Mouse (Mus musculus) limb, embryonic 13.5 days (tissue): Measurements from ENCODE around the gene Cstl1. TPM values are rescaled to one million over a fixed set of nuclear protein-coding genes. Genes with fewer than 3 reads are reported as not detected.

ENCODE experiments used
- ATAC-seq: fragments of 200-750 bp; cut with Nextera tagmentation; 2 replicates; pipeline ENCODE4 v1.8.0; 2017; ENCODE audit warnings: low read depth, moderate number of reproducible peaks, moderate TSS enrichment; ENCODE audit not compliant: low FRiP score
- H3K27ac ChIP-seq: fragments of 300-500 bp; sonication (generic); 2 replicates; pipeline ENCODE4 v1.5.1; 2015; ENCODE audit warnings: inconsistent platforms, mild to moderate bottlenecking, moderate library complexity
- H3K27me3 ChIP-seq: fragments of 300-500 bp; sonication (generic); 2 replicates; pipeline ENCODE4 v1.6.1; 2015; ENCODE audit warnings: mild to moderate bottlenecking, inconsistent platforms
- H3K36me3 ChIP-seq: fragments of 300-500 bp; sonication (generic); 2 replicates; pipeline ENCODE4 v1.6.1; 2015; ENCODE audit warnings: inconsistent platforms, mild to moderate bottlenecking, moderate library complexity
- H3K4me1 ChIP-seq: fragments of 300-500 bp; sonication (generic); 2 replicates; pipeline ENCODE4 v1.6.1; 2015; ENCODE audit warnings: inconsistent platforms
- H3K4me2 ChIP-seq: fragments of 300-500 bp; sonication (generic); replicated peaks from 2 replicates; pipeline ENCODE4 v1.6.1; 2015; ENCODE audit warnings: inconsistent platforms, mild to moderate bottlenecking, moderate library complexity
- H3K4me3 ChIP-seq: fragments of 300-500 bp; sonication (generic); 2 replicates; pipeline ENCODE4 v1.5.1; 2015; ENCODE audit warnings: moderate library complexity, mild to moderate bottlenecking, inconsistent platforms
- H3K9ac ChIP-seq: fragments of 300-500 bp; sonication (generic); 2 replicates; pipeline ENCODE4 v1.6.1; 2015; ENCODE audit warnings: mild to moderate bottlenecking, inconsistent platforms
- H3K9me3 ChIP-seq: fragments of 300-500 bp; sonication (generic); 2 replicates; pipeline ENCODE4 v1.6.1; 2016; ENCODE audit warnings: inconsistent platforms
- WGBS: fragments of 180-500 bp; shearing (Covaris S2); methylation state at CpG from one replicate; pipeline ENCODE4 v1.1.7; 2015; 5-methylcytosine and 5-hydroxymethylcytosine counted together
- polyA plus RNA-seq: library from polyadenylated mRNA; unstranded; fragments of >200 nt; fragmentation: Nextera tagmentation; extraction: Ambion mirVana; gene quantifications from 2 replicates; pipeline ENCODE4 v1.2.1, GENCODE M21; 2015

Cstl1 gene
- not detected in 2 replicates for polyA plus RNA-seq

GRCm38 (mm10) chr2:148750058-148750457 is at the start of gene Cstl1:
Gene Cstl1 (plus strand): TSS chr2:148750358.
- H3K36me3 ChIP-seq: no peaks in the 10 kb centered on the region
- 89% methylated on average over 1 of the region's 1 CpGs for WGBS
- no peak within 1 kb of the TSS for H3K9ac ChIP-seq
- no peaks in the 10 kb centered on the region for H3K9me3 ChIP-seq
- no peak within 1 kb of the TSS for H3K4me3 ChIP-seq
- no peak for ATAC-seq
- no peak within 1 kb of the TSS for H3K27ac ChIP-seq
- H3K4me1 ChIP-seq: no peaks in the 10 kb centered on the region
- no peaks in the 10 kb centered on the region for H3K27me3 ChIP-seq
- H3K4me2 ChIP-seq: no peak within 1 kb of the TSS

DNA sequence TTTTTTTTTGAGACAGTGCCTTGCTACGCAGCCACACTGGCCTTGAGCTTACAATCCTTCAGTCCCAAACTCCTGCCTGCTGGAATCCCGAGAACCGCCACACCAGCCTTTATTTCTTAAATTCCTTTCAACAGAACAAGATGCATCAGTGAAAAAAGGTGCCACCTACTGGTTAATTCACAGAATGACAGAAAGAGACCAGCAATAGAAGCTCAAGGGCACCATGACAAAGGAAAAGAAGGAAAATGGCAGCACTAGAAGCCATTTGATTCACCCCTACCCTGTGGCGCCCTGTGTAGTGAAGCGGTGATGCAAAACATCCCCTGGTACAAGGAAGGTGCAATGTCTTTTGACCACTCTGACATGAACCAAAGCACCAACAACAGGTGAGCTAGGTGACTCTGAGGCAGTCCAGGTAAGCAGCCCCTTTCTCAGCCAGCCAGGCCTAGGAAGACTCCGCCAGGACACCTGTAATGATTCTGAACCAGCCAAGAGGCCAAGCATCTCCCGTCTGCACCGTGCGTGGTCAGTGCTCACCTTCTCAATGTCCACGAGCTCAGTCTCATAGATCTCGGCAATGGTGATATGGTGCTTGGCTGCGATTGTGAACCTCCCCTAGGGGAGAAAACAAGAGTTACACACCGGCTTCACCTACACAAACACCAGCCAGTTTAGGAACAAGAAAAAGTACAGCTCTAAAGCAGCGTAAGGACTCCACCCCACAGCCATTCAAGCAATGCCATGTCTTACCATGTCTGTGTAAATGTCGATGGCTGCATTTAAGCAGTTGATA is 43.6 kb upstream of the Cstl1 start:
- Histone ChIP-seq H3K27me3 (no peaks in the 10 kb centered on the region), H3K4me1 (no peaks in the 10 kb centered on the region), H3K9ac (no peak overlapping the region), H3K36me3 (peaks cover 43% of the 10 kb centered on the region), H3K4me2 (no peak overlapping the region), H3K9me3 (no peaks in the 10 kb centered on the region), H3K4me3 (no peak overlapping the region), H3K27ac (no peak overlapping the region)
- 83% methylated on average over 15 of the region's 15 CpGs for WGBS
- no peak for ATAC-seq

DNA sequence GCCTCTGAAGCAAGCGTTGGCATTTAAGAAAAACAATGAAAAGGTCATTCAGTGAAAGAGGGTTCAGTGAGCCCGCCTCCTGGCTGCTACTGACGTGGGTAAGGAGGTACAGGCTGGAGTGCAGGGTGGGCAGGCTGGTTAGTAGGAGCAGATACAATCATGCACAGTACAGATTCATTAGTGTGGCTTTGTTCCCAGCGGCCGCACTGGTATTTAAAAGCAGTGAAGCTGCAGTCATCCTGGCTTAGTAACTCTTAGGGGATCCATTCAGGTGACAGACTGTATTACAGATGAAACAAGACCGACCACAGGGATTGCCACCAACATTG is 43.0 kb upstream of the Cstl1 start:
- no peaks in the 10 kb centered on the region for H3K27me3 ChIP-seq
- no peaks in the 10 kb centered on the region for H3K9me3 ChIP-seq
- H3K9ac ChIP-seq: no peak overlapping the region
- no peak for ATAC-seq
- H3K36me3 ChIP-seq: peaks cover 44% of the 10 kb centered on the region
- no peak overlapping the region for H3K4me3 ChIP-seq
- WGBS: 87% methylated on average over 6 of the region's 6 CpGs
- no peak overlapping the region for H3K4me2 ChIP-seq
- H3K27ac ChIP-seq: no peak overlapping the region
- no peaks in the 10 kb centered on the region for H3K4me1 ChIP-seq

DNA sequence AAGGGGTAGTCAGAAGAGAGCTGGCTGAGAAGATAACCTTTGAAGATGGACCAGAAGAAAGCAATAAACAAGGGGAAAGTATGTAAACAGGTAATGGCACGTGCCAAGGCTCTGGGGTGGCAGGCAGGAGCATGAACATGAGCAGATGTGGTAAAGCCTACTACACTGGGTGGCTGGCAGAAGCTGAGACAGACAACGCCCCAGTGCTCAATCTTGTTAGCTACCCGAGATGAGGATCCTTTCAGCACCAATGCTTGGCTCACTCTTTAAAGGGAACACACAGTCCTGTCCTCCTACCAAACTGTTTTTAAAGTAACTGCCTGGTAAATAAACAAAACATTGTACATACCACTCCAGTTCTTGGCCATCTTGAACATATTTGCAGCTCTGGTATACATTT is 37.8 kb upstream of the Cstl1 start:
- no peaks in the 10 kb centered on the region for H3K4me1 ChIP-seq
- no peak overlapping the region for H3K4me3 ChIP-seq
- 70% methylated on average over 3 of the region's 3 CpGs for WGBS
- peaks cover 26% of the 10 kb centered on the region for H3K36me3 ChIP-seq
- H3K4me2 ChIP-seq: no peak overlapping the region
- no peaks in the 10 kb centered on the region for H3K27me3 ChIP-seq
- H3K27ac ChIP-seq: no peak overlapping the region
- ATAC-seq: no peak
- H3K9ac ChIP-seq: no peak overlapping the region
- no peaks in the 10 kb centered on the region for H3K9me3 ChIP-seq

DNA sequence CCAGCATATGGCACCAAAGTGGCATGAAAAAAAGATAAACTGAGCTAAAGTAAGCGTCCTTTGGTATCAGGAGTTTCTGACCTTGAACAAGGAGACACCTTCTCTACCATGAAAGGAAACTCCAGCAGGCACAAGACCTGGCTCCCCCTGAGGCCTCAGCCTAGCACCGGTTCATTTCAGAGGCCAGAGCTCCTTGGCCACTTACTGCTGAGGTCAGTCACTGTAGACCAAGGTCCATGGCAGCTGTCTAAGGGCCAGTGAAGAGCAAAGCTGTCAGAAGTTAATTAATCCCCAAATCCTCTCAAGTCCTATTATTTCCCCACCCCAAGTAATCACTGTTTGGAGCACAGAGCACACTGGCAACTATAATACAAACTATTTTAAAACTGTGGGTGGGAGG is 33.1 kb upstream of the Cstl1 start:
- Histone ChIP-seq H3K4me3 (no peak overlapping the region), H3K9ac (no peak overlapping the region), H3K36me3 (peaks cover 6% of the 10 kb centered on the region; the same call in 1 of the 2 replicates), H3K27ac (no peak overlapping the region), H3K4me1 (no peaks in the 10 kb centered on the region), H3K4me2 (no peak overlapping the region), H3K27me3 (no peaks in the 10 kb centered on the region), H3K9me3 (no peaks in the 10 kb centered on the region)
- ATAC-seq: no peak
- WGBS: 93% methylated on average over 2 of the region's 2 CpGs

GRCm38 (mm10) chr2:148719271-148719995 is 30.7 kb upstream of the Cstl1 start:
- no peaks in the 10 kb centered on the region for H3K9me3 ChIP-seq
- no peaks in the 10 kb centered on the region for H3K27me3 ChIP-seq
- H3K4me1 ChIP-seq: no peaks in the 10 kb centered on the region
- no peak for ATAC-seq
- 69% methylated on average over 2 of the region's 2 CpGs for WGBS
- no peak overlapping the region for H3K27ac ChIP-seq
- H3K4me2 ChIP-seq: no peak overlapping the region
- no peak overlapping the region for H3K4me3 ChIP-seq
- peaks cover 6% of the 10 kb centered on the region; the same call in 1 of the 2 replicates for H3K36me3 ChIP-seq
- no peak overlapping the region for H3K9ac ChIP-seq

DNA sequence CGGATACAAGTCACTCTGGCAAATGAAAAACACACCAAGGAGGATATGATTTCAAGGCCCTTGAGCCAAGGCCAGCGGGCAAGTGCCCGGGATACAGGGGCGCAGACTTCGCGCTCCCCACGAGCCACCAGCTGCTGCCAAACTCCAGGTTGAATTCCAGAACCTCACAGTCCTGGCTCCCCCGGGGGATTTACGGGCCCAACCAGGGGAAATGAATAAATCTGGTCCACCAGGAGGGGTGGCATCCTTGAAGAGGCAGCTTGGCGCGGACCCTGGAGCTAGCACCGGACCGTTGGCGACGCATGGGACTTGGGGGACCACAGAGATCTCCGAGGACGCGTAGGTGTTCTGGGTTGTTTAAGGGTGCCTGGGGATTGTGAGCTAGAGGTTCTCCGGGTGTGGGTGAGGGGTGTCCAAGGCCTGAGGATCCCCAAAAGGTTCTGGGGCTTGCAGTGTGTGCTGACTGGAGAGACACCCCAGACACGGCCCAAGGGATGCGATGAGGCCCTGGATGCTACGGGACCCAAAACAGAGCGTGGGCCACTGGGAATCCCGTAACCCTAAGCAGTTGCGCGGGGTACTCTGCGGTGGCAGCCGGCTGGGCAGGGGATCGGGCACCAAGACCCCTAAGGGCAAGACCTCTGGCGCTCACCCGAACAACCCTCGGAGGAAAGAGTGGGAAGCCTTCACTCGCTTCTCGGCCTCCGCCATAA is 18.4 kb upstream of the Cstl1 start:
- Histone ChIP-seq H3K9me3 (0 out of 2 replicates have a peak, but pooled peaks cover 3% of the 10 kb centered on the region), H3K4me2 (peak overlapping the region; percentile 92), H3K9ac (peak overlapping the region; percentile 87), H3K4me1 (peaks cover 6% of the 10 kb centered on the region), H3K36me3 (no peaks in the 10 kb centered on the region), H3K4me3 (peak overlapping the region; percentile 68), H3K27me3 (no peaks in the 10 kb centered on the region), H3K27ac (peak overlapping the region; percentile 23; the same call in 1 of the 2 replicates)
- 2% methylated on average over 35 of the region's 35 CpGs for WGBS
- ATAC-seq: peak; percentile 74

- H3K36me3 ChIP-seq: no peaks in the 10 kb centered on the region
- peaks cover 6% of the 10 kb centered on the region for H3K4me1 ChIP-seq
- H3K27me3 ChIP-seq: no peaks in the 10 kb centered on the region
- 4% methylated on average over 18 of the region's 18 CpGs for WGBS
- peak within 1 kb of the TSS; percentile 23; the same call in 1 of the 2 replicates for H3K27ac ChIP-seq
- peak within 1 kb of the TSS; percentile 87 for H3K9ac ChIP-seq
- peak within 1 kb of the TSS; percentile 68 for H3K4me3 ChIP-seq
- peak; percentile 100 for ATAC-seq
- H3K9me3 ChIP-seq: 0 out of 2 replicates have a peak, but pooled peaks cover 3% of the 10 kb centered on the region
- peak within 1 kb of the TSS; percentile 92 for H3K4me2 ChIP-seq
These were observed 17.7 kb upstream of the Cstl1 start, which contains the start of gene Napb for GRCm38 (mm10) chr2:148732327-148733000. Gene Napb (minus strand): TSS chr2:148732467.

DNA sequence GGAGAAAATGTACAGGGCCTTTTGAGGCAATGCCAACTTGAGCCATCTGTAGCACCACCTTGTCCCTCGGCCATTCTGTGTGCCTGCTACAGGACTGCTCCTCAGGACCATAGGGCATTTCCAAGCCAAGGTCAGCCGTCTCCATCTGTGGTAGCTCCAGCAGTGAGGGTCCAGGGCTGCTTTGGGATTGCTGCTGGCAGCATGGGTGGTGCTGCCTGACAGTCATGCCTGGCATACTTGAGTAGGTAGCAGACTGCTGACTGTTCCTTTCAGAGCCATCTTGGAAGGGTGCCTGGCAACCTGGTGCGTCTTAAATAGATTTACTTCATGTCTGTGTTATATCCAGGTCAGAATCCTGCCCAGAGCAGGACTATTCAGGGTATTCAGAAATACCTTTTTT is 7.2 kb upstream of the Cstl1 start:
- WGBS: 73% methylated on average over 3 of the region's 3 CpGs
- H3K4me1 ChIP-seq: no peaks in the 10 kb centered on the region
- no peak overlapping the region for H3K27ac ChIP-seq
- H3K4me2 ChIP-seq: no peak overlapping the region
- no peak overlapping the region for H3K9ac ChIP-seq
- no peak for ATAC-seq
- H3K4me3 ChIP-seq: no peak overlapping the region
- no peaks in the 10 kb centered on the region for H3K9me3 ChIP-seq
- H3K36me3 ChIP-seq: no peaks in the 10 kb centered on the region
- no peaks in the 10 kb centered on the region for H3K27me3 ChIP-seq

- Histone ChIP-seq H3K4me2 (no peak overlapping the region), H3K9ac (no peak overlapping the region), H3K27me3 (no peaks in the 10 kb centered on the region), H3K36me3 (no peaks in the 10 kb centered on the region), H3K9me3 (no peaks in the 10 kb centered on the region), H3K4me1 (no peaks in the 10 kb centered on the region), H3K4me3 (no peak overlapping the region), H3K27ac (no peak overlapping the region)
- no peak for ATAC-seq
- 81% methylated on average over 3 of the region's 3 CpGs for WGBS
These were observed 6.2 kb upstream of the Cstl1 start for GRCm38 (mm10) chr2:148743846-148744407.
